Mouse (Mus musculus): Measurements from ENCODE around the gene Gm8251. TPM values are rescaled to one million over a fixed set of nuclear protein-coding genes. Genes with fewer than 3 reads are reported as not detected.
A peak's percentile ranks its signal among the peaks of the same experiment; 100 is the strongest.

Gene Gm8251
- polyA plus RNA-seq, 1 experiment from 2014 or later: 0.08 TPM

GRCm38 (mm10) chr1:44042555-44042915 lies 19.2 kb downstream of the Gm8251 start:
- Histone ChIP-seq H3K27me3 (replicated peaks; ENCODE audit: control insufficient read depth, insufficient read depth, low read length) (no peaks in the 10 kb centered on the region), H3K27ac (ENCODE audit: low read depth, low read length) (no peak overlapping the region), H3K4me2 (ENCODE audit: low read length) (peak overlapping the region; percentile 70), H3K9me3 (replicated peaks; ENCODE audit: control insufficient read depth, low read length) (no peaks in the 10 kb centered on the region), H3K4me3 (ENCODE audit: low read depth, low read length) (peak overlapping the region; percentile 43), H3K36me3 (ENCODE audit: control insufficient read depth, insufficient read depth, low read length) (no peaks in the 10 kb centered on the region), H3K9ac (ENCODE audit: low read length) (peak overlapping the region; percentile 70), H3K4me1 (ENCODE audit: control insufficient read depth, insufficient read depth, low read length) (0 out of 2 replicates have a peak, but pooled peaks cover 2% of the 10 kb centered on the region)
- DNase-seq (ENCODE audit: low spot score) (no peak), ATAC-seq (peak; percentile 80)
- 2% methylated on average over 6 of the region's 6 CpGs for WGBS

GRCm38 (mm10) chr1:44041797-44042554 lies 19.8 kb downstream of the Gm8251 start:
- no peaks in the 10 kb centered on the region for H3K36me3 ChIP-seq (ENCODE audit: control insufficient read depth, insufficient read depth, low read length)
- WGBS: under 1% methylated on average over 17 of the region's 17 CpGs
- peak overlapping the region; percentile 70 for H3K4me2 ChIP-seq (ENCODE audit: low read length)
- H3K4me3 ChIP-seq (ENCODE audit: low read depth, low read length): peak overlapping the region; percentile 43
- ATAC-seq (peak; percentile 83), DNase-seq (ENCODE audit: low spot score) (peak; percentile 93)
- H3K27ac ChIP-seq (ENCODE audit: low read depth, low read length): no peak overlapping the region
- peak overlapping the region; percentile 70 for H3K9ac ChIP-seq (ENCODE audit: low read length)
- H3K4me1 ChIP-seq (ENCODE audit: control insufficient read depth, insufficient read depth, low read length): 0 out of 2 replicates have a peak, but pooled peaks cover 2% of the 10 kb centered on the region
- no peaks in the 10 kb centered on the region for H3K9me3 ChIP-seq (replicated peaks; ENCODE audit: control insufficient read depth, low read length)
- no peaks in the 10 kb centered on the region for H3K27me3 ChIP-seq (replicated peaks; ENCODE audit: control insufficient read depth, insufficient read depth, low read length)

DNA sequence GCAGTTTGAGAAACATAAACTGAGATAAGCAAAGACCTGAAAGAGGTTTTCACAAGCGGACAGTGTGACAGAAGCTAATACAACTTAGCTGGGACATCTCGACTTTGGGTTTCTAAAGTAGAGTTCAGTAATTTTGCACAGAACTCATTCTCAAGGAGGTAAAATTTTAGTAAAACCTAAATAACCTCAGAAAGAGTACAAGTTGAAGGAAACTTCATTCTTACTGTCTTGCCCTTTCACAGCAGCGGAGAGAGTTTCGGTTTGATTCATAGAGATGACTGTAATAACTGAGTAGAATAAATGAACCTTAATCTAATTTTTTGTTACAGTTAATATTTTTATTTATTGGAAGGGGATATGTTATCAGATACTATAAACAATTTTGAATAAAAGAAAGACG lies 28.8 kb downstream of the Gm8251 start:
- H3K27ac ChIP-seq (ENCODE audit: low read depth, low read length): no peak overlapping the region
- H3K4me1 ChIP-seq (ENCODE audit: control insufficient read depth, insufficient read depth, low read length): no peaks in the 10 kb centered on the region
- 92% methylated on average over 5 of the region's 5 CpGs for WGBS
- no peaks in the 10 kb centered on the region for H3K27me3 ChIP-seq (replicated peaks; ENCODE audit: control insufficient read depth, insufficient read depth, low read length)
- no peaks in the 10 kb centered on the region for H3K9me3 ChIP-seq (replicated peaks; ENCODE audit: control insufficient read depth, low read length)
- ATAC-seq: no peak
- H3K36me3 ChIP-seq (ENCODE audit: control insufficient read depth, insufficient read depth, low read length): no peaks in the 10 kb centered on the region
- H3K4me3 ChIP-seq (ENCODE audit: low read depth, low read length): no peak overlapping the region
- H3K4me2 ChIP-seq (ENCODE audit: low read length): no peak overlapping the region
- no peak overlapping the region for H3K9ac ChIP-seq (ENCODE audit: low read length)
- DNase-seq (ENCODE audit: low spot score): no peak

- ATAC-seq (no peak), DNase-seq (ENCODE audit: low spot score) (no peak)
- Histone ChIP-seq H3K4me3 (ENCODE audit: low read depth, low read length) (no peak overlapping the region), H3K4me1 (ENCODE audit: control insufficient read depth, insufficient read depth, low read length) (no peaks in the 10 kb centered on the region), H3K4me2 (ENCODE audit: low read length) (no peak overlapping the region), H3K9me3 (replicated peaks; ENCODE audit: control insufficient read depth, low read length) (no peaks in the 10 kb centered on the region), H3K36me3 (ENCODE audit: control insufficient read depth, insufficient read depth, low read length) (no peaks in the 10 kb centered on the region), H3K27ac (ENCODE audit: low read depth, low read length) (no peak overlapping the region), H3K27me3 (replicated peaks; ENCODE audit: control insufficient read depth, insufficient read depth, low read length) (no peaks in the 10 kb centered on the region), H3K9ac (ENCODE audit: low read length) (no peak overlapping the region)
- WGBS: 74% methylated on average over 2 of the region's 2 CpGs
Observed at GRCm38 (mm10) chr1:44032213-44032612, 29.5 kb downstream of the Gm8251 start.

DNA sequence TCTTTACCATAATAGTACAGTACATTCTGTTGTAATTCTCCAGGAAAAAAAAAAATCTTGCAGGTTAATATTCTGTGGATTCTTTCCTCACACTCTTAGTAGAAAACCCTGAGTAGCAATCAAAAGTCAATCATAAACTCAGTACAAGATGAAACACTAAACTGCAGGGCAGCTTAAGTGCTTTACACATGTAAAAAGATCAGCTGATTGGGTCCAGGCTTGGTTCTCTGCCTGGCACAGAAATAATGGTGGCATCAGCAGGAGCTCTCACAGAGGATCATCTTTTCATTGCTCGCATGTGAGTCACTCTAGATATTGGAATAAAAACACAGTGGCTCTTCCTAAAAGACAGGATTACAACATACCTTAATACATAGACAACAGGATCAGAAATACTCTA lies 34.1 kb downstream of the Gm8251 start:
- Histone ChIP-seq H3K9ac (ENCODE audit: low read length) (no peak overlapping the region), H3K4me1 (ENCODE audit: control insufficient read depth, insufficient read depth, low read length) (no peaks in the 10 kb centered on the region), H3K4me3 (ENCODE audit: low read depth, low read length) (no peak overlapping the region), H3K4me2 (ENCODE audit: low read length) (no peak overlapping the region), H3K36me3 (ENCODE audit: control insufficient read depth, insufficient read depth, low read length) (no peaks in the 10 kb centered on the region), H3K27me3 (replicated peaks; ENCODE audit: control insufficient read depth, insufficient read depth, low read length) (no peaks in the 10 kb centered on the region), H3K27ac (ENCODE audit: low read depth, low read length) (no peak overlapping the region), H3K9me3 (replicated peaks; ENCODE audit: control insufficient read depth, low read length) (no peaks in the 10 kb centered on the region)
- ATAC-seq (no peak), DNase-seq (ENCODE audit: low spot score) (no peak)
- WGBS: 77% methylated on average over 1 of the region's 1 CpGs

GRCm38 (mm10) chr1:44022656-44023055 lies 39.1 kb downstream of the Gm8251 start:
- H3K36me3 ChIP-seq (ENCODE audit: control insufficient read depth, insufficient read depth, low read length): no peaks in the 10 kb centered on the region
- no peak overlapping the region for H3K27ac ChIP-seq (ENCODE audit: low read depth, low read length)
- DNase-seq (ENCODE audit: low spot score) (no peak), ATAC-seq (no peak)
- no peak overlapping the region for H3K4me3 ChIP-seq (ENCODE audit: low read depth, low read length)
- H3K27me3 ChIP-seq (replicated peaks; ENCODE audit: control insufficient read depth, insufficient read depth, low read length): no peaks in the 10 kb centered on the region
- H3K4me2 ChIP-seq (ENCODE audit: low read length): no peak overlapping the region
- no peaks in the 10 kb centered on the region for H3K4me1 ChIP-seq (ENCODE audit: control insufficient read depth, insufficient read depth, low read length)
- 86% methylated on average over 1 of the region's 1 CpGs for WGBS
- no peak overlapping the region for H3K9ac ChIP-seq (ENCODE audit: low read length)
- no peaks in the 10 kb centered on the region for H3K9me3 ChIP-seq (replicated peaks; ENCODE audit: control insufficient read depth, low read length)

DNA sequence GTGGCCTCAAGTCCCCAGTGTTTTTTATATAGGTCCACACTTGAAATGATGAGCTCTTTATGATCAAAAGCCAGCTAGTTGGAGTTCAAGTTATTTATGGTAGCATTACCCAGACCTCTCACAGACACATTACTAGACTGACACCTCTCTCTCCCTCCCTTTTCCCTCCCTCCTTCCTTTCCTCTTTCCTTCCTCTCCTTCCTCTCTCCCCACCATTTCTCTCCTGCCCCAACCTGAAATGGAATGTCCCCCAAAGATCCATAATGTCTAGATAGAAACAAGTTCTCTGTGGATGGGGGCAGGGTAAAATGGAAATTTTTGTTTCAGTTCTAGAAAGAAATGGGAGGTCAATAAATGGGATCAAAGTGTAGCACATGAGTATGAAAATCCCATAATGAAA lies 41.8 kb downstream of the Gm8251 start, which contains the start of gene Mettl21c:
Mettl21c (minus strand) TSS at position 101 of the 400 bp plus-strand sequence.
- H3K9me3 ChIP-seq (replicated peaks; ENCODE audit: control insufficient read depth, low read length): no peaks in the 10 kb centered on the region
- H3K27me3 ChIP-seq (replicated peaks; ENCODE audit: control insufficient read depth, insufficient read depth, low read length): no peaks in the 10 kb centered on the region
- no peak within 1 kb of the TSS for H3K4me2 ChIP-seq (ENCODE audit: low read length)
- H3K4me3 ChIP-seq (ENCODE audit: low read depth, low read length): no peak within 1 kb of the TSS
- DNase-seq (ENCODE audit: low spot score): no peak
- no peaks in the 10 kb centered on the region for H3K36me3 ChIP-seq (ENCODE audit: control insufficient read depth, insufficient read depth, low read length)
- no peak within 1 kb of the TSS for H3K27ac ChIP-seq (ENCODE audit: low read depth, low read length)
- no peaks in the 10 kb centered on the region for H3K4me1 ChIP-seq (ENCODE audit: control insufficient read depth, insufficient read depth, low read length)
- ATAC-seq: no peak
- H3K9ac ChIP-seq (ENCODE audit: low read length): no peak within 1 kb of the TSS

DNA sequence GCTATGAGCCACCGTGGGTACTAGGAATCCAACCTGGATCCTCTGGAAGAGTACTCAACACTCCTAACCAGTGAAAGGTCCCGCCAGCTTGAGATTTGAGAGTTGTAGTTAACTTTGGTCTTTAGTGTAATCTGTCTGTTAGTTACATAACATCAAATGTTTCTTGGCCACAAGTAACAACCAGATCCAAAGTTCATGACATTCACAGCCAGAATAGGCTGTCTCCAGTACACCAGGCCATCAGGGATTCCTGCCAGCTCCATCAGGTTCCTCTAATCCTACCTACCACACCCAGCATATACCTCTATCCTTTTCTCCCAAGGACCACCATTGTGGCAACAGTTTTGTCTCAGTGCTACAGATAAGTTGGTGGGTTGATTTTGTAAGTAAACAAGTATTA lies 46.2 kb downstream of the Gm8251 start:
- no peaks in the 10 kb centered on the region for H3K9me3 ChIP-seq (replicated peaks; ENCODE audit: control insufficient read depth, low read length)
- H3K4me2 ChIP-seq (ENCODE audit: low read length): no peak overlapping the region
- H3K9ac ChIP-seq (ENCODE audit: low read length): no peak overlapping the region
- 89% methylated on average over 2 of the region's 2 CpGs for WGBS
- H3K27me3 ChIP-seq (replicated peaks; ENCODE audit: control insufficient read depth, insufficient read depth, low read length): no peaks in the 10 kb centered on the region
- no peak for ATAC-seq
- no peak overlapping the region for H3K27ac ChIP-seq (ENCODE audit: low read depth, low read length)
- H3K36me3 ChIP-seq (ENCODE audit: control insufficient read depth, insufficient read depth, low read length): no peaks in the 10 kb centered on the region; the same call in 1 of the 2 replicates
- H3K4me1 ChIP-seq (ENCODE audit: control insufficient read depth, insufficient read depth, low read length): no peaks in the 10 kb centered on the region
- DNase-seq (ENCODE audit: low spot score): no peak
- H3K4me3 ChIP-seq (ENCODE audit: low read depth, low read length): no peak overlapping the region
